20 mouse cellular contexts compared by ENCODE assay signal in the genomic region with DNA sequence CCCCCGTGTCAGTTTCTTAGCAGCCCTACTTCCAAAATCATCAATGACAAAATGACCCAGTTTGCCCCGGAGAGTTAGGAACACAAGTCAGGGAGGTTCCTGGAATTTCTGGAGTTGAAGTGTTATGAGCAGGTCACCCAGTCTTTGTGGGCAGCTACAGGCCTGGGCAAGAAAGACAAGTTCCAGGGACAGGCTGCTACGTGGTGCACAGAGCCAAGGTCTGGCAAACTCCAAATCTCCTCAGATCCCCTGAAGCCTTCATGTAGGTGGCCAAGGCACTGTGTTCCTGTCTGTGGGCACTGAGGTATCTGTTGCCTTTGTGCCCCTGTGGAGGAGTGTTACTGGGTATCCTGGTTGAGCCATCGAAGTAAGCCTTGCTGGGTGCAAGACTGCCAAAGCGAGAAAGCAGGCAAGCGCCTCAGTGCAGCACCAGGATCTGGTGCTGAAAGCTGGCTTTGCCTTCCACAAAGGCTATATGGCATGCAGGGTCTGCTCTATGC. TPM values are rescaled to one million over a fixed set of nuclear protein-coding genes. Genes with fewer than 3 reads are reported as not detected.
DNase-seq lines count a peak whose midpoint lies in the region; ATAC-seq and TF ChIP-seq lines count a peak whose summit lies in the region.
"Had no signal": no experiment of that assay in that cellular context is flagged by ENCODE, and none has a peak within 500 bp of the region (broad histone marks: within the 10 kb centered on the region; RNA-seq: fewer than 3 reads in every experiment).

No protein-coding gene starts in this region.

- H3K9ac ChIP-seq in heart, embryonic 12.5 days: peak overlapping the region; percentile 34; the same call in 1 of the 2 replicates
- H3K9ac ChIP-seq in limb, embryonic 15.5 days: no peak overlapping the region
- no peak overlapping the region for H3K9ac ChIP-seq in forebrain, postnatal 0 days
- H3K9ac ChIP-seq: forebrain, embryonic 12.5 days had no signal

- DNase-seq in heart, postnatal 36 days: no peak
- DNase-seq in urinary bladder, postnatal 14 days (ENCODE audit: low spot score): peak; percentile 39
- no peak for DNase-seq in urinary bladder, adult 18-20 months (ENCODE audit: low spot score in 2 of 2)
- DNase-seq in forebrain, postnatal 0 days: no peak
- DNase-seq in kidney, postnatal 36 days: no peak
- DNase-seq: cerebellum, adult 8-10 months; gastrocnemius, postnatal 10 days; kidney, adult 11 months; lung, adult 2 months; right cerebral cortex, adult 18-20 months; thymus, postnatal 25 days had no signal

- no peaks in the 10 kb centered on the region for H3K9me3 ChIP-seq in heart, embryonic 12.5 days (replicated peaks)
- no peaks in the 10 kb centered on the region for H3K9me3 ChIP-seq in limb, embryonic 15.5 days
- H3K9me3 ChIP-seq in forebrain, postnatal 0 days (ENCODE audit: low read length): no peaks in the 10 kb centered on the region
- H3K9me3 ChIP-seq: forebrain, embryonic 12.5 days; midbrain, embryonic 10.5 days had no signal

- TF ChIP-seq CTCF in forebrain, postnatal 0 days (IDR thresholded peaks at IDR 0.05; ENCODE audit: low read depth): no peak

- H3K4me1 ChIP-seq in heart, embryonic 12.5 days (replicated peaks): peaks cover 73% of the 10 kb centered on the region
- H3K4me1 ChIP-seq in limb, embryonic 15.5 days: peaks cover 53% of the 10 kb centered on the region
- no peaks in the 10 kb centered on the region for H3K4me1 ChIP-seq in forebrain, postnatal 0 days (ENCODE audit: insufficient read depth)
- H3K4me1 ChIP-seq: forebrain, embryonic 12.5 days had no signal

- H3K4me2 ChIP-seq in heart, embryonic 12.5 days: no peak overlapping the region
- H3K4me2 ChIP-seq in limb, embryonic 15.5 days: no peak overlapping the region
- H3K4me2 ChIP-seq in forebrain, postnatal 0 days (ENCODE audit: low read depth): no peak overlapping the region
- H3K4me2 ChIP-seq: forebrain, embryonic 12.5 days; liver, embryonic 11.5 days had no signal

- intact Hi-C loops in heart, postnatal 36 days (cut with DNase I): no loop called here

- 0 out of 2 replicates have a peak overlapping the region, but pooled peaks have one; percentile 68 for H3K27ac ChIP-seq in heart, embryonic 12.5 days (ENCODE audit: poor library complexity, severe bottlenecking)
- 0 out of 2 replicates have a peak overlapping the region, but pooled peaks have one; percentile 9 for H3K27ac ChIP-seq in limb, embryonic 15.5 days
- no peak overlapping the region for H3K27ac ChIP-seq in forebrain, postnatal 0 days (ENCODE audit: low read depth, low read length)
- H3K27ac ChIP-seq: forebrain, embryonic 12.5 days; kidney, postnatal 0 days; midbrain, embryonic 10.5 days had no signal

- no peaks in the 10 kb centered on the region for H3K27me3 ChIP-seq in heart, embryonic 12.5 days (replicated peaks)
- no peaks in the 10 kb centered on the region for H3K27me3 ChIP-seq in limb, embryonic 15.5 days
- H3K27me3 ChIP-seq in forebrain, postnatal 0 days (ENCODE audit: insufficient read depth, low read length): no peaks in the 10 kb centered on the region
- H3K27me3 ChIP-seq: forebrain, embryonic 12.5 days had no signal

- H3K4me3 ChIP-seq in heart, embryonic 12.5 days: no peak overlapping the region
- no peak overlapping the region for H3K4me3 ChIP-seq in limb, embryonic 15.5 days
- H3K4me3 ChIP-seq in forebrain, postnatal 0 days (ENCODE audit: low read depth, low read length): no peak overlapping the region
- H3K4me3 ChIP-seq: forebrain, embryonic 12.5 days; midbrain, embryonic 10.5 days had no signal

- no peak for ATAC-seq in heart, embryonic 12.5 days (ENCODE audit: insufficient number of reproducible peaks, low FRiP score)
- no peak for ATAC-seq in limb, embryonic 15.5 days (ENCODE audit: insufficient number of reproducible peaks, low FRiP score, low TSS enrichment, low read depth)
- no peak for ATAC-seq in forebrain, postnatal 0 days

- H3K36me3 ChIP-seq in heart, embryonic 12.5 days: no peaks in the 10 kb centered on the region
- H3K36me3 ChIP-seq in limb, embryonic 15.5 days: no peaks in the 10 kb centered on the region
- no peaks in the 10 kb centered on the region for H3K36me3 ChIP-seq in forebrain, postnatal 0 days (ENCODE audit: insufficient read depth)
- H3K36me3 ChIP-seq: forebrain, embryonic 12.5 days; midbrain, embryonic 10.5 days had no signal

- WGBS in heart, embryonic 12.5 days: 79% methylated on average over 6 of the region's 6 CpGs
- WGBS in limb, embryonic 15.5 days: 72% methylated on average over 6 of the region's 6 CpGs
- WGBS in forebrain, postnatal 0 days: 85% methylated on average over 6 of the region's 6 CpGs

RNA-seq across cellular contexts. Expression of a gene that starts 12.6 kb away (rescaled TPM):
- 35.1 and 41.5 TPM in 2 replicates for polyA plus RNA-seq in heart, embryonic 12.5 days (2016; fragmentation: Nextera tagmentation; extraction: Ambion mirVana)
- total RNA-seq in heart, postnatal 36 days (2021): 10 to 100 TPM; 18.0 to 21.1 TPM
- 32.3 and 35.5 TPM in 2 replicates for polyA plus RNA-seq in limb, embryonic 15.5 days (2015; fragmentation: Nextera tagmentation; extraction: Ambion mirVana)
- 49.7 and 51.3 TPM in 2 replicates for total RNA-seq in forebrain, postnatal 0 days (2014; rRNA removed)
- 16.6 and 24.3 TPM in 2 replicates for polyA plus RNA-seq in forebrain, postnatal 0 days (2015; fragmentation: Nextera tagmentation; extraction: Ambion mirVana)

RNA-seq across cellular contexts. Expression of a gene that starts 40.9 kb away (rescaled TPM):
- polyA plus RNA-seq in heart, embryonic 12.5 days (2016; fragmentation: Nextera tagmentation; extraction: Ambion mirVana): 0.26 TPM in 1 of 2 replicates, not detected in the other
- not detected for total RNA-seq in heart, postnatal 36 days (2021)
- polyA plus RNA-seq in limb, embryonic 15.5 days (2015; fragmentation: Nextera tagmentation; extraction: Ambion mirVana): not detected in 2 replicates
- total RNA-seq in forebrain, postnatal 0 days (2014; rRNA removed): 0.77 and 1.6 TPM in 2 replicates
- polyA plus RNA-seq in forebrain, postnatal 0 days (2015; fragmentation: Nextera tagmentation; extraction: Ambion mirVana): 0.73 and 1.7 TPM in 2 replicates
- total RNA-seq: adrenal gland, adult 18-20 months; gastrocnemius, postnatal 10 days had no signal
- polyA plus RNA-seq: C2C12; kidney, postnatal 0 days; liver, embryonic 11.5 days; small intestine, adult 2 months had no signal
